Mouse (Mus musculus): ENCODE measurements around the gene Chrna4.

Chrna4 gene

GRCm38 (mm10) chr2:181043437-181043836, at the start of gene Chrna4:
Chrna4 (minus strand) TSS chr2:181043546.
- peak; percentile 42 for DNase-seq

DNA sequence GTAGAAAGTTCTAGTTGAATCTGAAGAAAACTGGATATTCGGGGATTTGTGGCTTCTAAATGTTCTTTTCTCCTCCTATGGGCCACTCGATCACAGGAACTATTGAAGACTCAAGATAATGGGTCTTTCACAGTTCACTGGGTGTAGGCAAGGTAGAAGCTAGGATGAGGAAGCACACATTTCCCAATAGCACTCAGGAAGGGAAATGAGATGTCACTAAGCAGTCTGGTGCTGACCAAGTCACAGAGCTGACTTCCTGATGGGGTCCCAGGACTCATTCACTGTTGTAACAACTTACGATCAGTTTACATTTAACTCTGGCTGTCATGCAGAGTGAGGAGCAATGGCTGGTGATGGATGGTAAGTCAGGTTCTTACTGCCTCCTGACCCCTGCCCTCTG, 46.8 kb upstream of the Chrna4 start:
- no peak for DNase-seq

DNA sequence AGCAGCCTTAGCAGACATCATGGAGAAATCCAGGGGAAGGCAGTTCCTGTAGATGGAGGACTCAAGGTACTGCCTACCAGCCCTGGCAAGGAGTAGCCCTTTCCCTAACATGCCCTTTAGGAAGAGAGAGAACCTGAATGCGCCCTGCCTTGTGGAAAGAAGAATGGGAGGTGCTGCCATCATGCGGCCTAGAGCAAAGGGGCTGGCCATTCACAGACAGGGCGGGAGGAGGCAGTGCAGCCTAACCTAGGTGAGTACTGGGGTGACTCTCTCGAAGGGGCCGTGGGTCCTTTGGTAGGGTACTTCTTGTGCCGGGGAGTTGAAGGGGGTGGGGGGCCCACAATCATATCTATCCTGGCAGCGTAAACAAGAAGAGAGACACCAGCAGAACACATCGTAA, 41.7 kb upstream of the Chrna4 start:
- no peak for DNase-seq

DNA sequence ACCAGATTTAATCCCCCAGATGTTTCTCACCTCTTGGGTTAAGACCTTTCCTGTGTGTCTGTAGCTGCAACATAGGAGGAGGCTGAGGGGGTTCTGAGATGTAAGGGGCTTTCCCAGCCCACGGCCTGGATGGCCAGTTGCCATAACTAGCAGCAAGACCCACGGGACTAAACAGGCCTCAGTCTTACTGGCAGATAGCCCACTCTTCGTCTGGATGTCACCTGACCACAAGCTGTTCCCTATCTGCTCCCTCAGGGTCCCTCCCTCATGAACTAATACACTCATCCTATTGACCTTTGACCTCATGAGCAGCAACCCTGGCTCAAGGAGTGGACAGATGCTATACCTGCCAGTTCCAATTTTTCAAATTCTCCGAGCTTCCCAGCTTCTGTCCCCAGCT, 40.6 kb upstream of the Chrna4 start:
- DNase-seq = no peak

GRCm38 (mm10) chr2:181080886-181081285, 37.5 kb upstream of the Chrna4 start:
- peak; percentile 22 for DNase-seq

DNA sequence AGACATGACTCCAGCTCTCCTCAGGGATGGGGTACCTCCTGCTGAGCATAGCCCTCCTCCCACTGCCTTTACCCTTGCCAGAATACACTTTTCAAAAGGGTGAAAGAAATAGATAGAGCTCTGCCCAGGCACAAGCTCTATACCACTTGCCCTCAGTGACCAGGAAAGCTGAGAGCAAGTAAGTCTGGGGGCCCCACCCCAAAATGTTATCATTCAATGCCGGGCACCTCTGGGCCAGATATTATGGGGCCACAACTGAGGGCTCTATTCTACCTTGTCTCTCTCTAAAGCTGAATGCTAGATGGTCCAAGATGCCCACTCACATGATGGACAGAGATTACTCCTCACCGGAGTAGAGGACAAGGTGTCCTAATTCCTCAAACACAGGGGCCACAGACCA, 36.2 kb upstream of the Chrna4 start:
- no peak for DNase-seq

- no peak for DNase-seq
Observed at GRCm38 (mm10) chr2:181078908-181079307, 35.6 kb upstream of the Chrna4 start.

- DNase-seq = no peak
Observed at GRCm38 (mm10) chr2:181075501-181075900, 32.2 kb upstream of the Chrna4 start.

DNA sequence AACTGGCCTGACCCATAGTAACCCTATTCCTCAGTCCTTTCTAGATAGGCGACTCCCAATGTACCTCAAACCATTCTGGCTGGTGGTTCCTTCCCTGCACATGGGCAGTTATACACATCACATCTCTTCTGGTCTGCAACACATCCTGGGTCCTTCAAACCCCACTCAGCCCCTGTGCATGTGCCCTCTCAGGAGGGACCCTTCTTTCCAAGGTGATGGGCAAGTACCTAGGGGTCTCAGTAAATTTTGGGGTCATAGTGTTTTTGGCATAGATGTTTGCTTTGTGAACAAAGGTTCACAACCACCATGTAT, 29.0 kb upstream of the Chrna4 start:
- no peak for DNase-seq

DNA sequence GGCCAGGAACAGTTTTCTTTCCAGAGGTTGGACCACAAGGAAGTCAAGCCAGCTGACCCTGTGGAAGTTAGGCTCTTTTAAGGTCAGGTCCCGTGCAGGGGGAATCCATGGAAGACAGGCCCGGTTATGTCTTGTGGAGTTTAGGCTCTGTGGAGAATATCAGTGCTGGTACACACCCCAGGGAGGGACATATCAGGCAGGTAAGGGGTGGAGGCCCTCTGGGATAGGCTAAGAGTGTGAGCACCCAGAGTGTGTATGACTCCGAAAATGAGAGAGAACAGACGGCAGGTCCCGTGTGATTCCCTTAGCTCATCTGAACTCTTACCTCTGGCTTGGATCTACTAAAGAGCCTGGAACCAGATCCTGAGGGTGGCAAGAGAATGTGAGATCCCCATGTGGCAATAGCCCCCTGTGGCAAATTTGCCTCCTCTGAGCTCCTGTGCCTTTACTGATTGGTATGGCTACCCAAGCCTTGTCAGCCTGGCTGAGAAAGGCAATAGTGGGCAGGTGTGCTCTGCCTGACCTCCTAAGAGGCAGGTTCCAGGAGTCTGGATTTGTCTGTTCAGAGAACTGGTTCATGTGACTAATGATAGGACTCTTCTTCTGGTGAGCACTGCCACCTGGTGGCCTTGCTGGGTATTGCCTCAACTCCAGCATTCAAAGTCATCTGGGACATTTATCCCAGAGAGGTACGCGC, 28.5 kb upstream of the Chrna4 start:
- peak; percentile 81 for DNase-seq

- no peak for DNase-seq
Observed at GRCm38 (mm10) chr2:181070136-181070535, 26.8 kb upstream of the Chrna4 start.

- no peak for DNase-seq
Observed at GRCm38 (mm10) chr2:181068499-181068898, 25.2 kb upstream of the Chrna4 start.

GRCm38 (mm10) chr2:181065827-181066226, 22.5 kb upstream of the Chrna4 start:
- no peak for DNase-seq

GRCm38 (mm10) chr2:181060127-181060526, 16.8 kb upstream of the Chrna4 start:
- peak; percentile 75 for DNase-seq

GRCm38 (mm10) chr2:181058193-181058592, 14.8 kb upstream of the Chrna4 start:
- no peak for DNase-seq

DNA sequence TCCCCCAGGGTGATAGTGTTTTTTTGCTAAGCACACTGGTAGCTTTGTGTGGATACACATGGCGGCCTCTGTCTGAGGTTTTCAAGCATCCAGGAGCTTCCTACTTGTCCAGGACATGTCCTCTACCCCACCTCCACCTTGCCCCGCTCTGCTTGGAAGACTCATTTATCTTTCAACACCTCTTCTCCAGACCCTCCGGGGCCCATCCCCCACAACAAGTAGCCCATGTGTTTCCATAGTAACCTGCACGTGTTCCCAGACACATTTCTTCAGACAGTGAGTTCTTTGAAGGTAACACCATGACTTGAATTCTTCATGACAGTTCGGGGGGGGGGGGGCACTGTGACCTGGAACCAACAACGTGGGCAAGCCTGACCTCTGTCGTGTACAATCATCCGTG, 14.0 kb upstream of the Chrna4 start:
- no peak for DNase-seq

DNA sequence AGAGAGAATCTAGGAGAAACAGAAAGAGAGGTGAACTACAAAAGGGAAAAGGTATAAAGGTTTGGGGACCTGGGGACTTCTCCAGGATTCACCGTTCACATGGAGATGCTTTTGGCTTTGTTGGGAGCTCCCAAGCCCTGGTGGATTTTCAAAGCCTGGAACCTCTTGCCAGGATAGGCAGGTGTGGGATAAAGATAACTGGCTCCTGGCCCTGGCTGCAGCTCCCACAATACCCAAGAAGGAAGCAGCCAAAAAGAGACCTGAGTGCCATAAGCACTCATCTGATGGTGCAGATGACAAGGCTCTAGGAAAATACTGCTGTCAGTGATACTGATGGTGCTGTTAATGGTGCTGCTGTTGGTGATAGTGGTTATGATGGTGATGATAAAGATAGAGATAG, 8.8 kb upstream of the Chrna4 start:
- DNase-seq = no peak

DNA sequence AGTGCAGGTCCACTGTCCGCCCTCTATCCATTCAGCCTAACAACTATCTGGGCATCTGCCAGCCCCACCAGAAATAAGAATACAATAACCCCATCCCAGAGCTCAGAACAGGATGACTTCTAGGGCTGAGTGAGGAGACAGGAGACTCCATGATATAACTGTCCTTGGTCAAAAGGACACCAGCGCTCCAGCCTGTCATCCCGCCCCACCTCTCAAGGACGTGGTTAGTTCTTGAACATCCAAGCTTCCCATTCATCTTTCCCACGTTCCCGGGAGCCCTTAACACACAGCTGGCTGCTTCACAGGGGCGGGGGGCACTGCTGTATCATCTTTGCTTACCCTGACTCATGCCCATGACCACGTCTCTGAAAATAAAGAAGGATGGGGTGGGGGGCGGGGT, 5.6 kb upstream of the Chrna4 start:
- DNase-seq = no peak

DNA sequence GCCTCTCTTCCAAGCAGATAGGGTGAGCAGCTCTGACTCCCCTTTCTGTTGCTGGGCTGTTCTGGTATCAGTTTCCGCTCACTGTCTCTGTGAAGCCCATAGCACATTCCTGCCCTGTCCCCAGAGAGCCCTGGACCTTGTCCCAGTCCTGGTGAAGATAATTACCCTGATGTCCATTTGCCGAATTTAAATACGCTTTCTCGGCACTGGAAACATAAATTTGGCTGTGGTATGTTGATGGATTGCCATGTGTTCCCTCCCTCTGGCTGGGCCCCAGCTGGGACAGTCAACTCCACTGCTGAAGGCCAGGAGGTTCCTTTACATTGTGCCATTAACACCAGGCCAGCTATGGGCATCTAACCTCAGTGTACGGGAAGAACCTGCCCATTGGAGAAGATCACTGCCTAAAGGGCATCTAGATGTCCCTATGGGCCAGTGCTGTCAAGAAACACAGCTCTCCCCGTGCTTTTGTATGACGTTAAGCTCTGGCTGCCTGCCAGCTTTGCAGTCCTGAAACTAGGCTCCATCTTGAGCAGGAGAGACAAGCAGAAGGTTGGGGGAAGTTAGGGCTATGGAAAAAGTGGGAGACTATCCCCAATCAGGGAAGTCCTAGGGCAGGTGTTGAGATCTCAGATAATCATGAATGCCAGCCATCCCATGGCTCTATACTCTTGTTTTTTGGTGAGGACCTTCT, 5.1 kb upstream of the Chrna4 start:
- DNase-seq = no peak

- no peak for DNase-seq
Observed at GRCm38 (mm10) chr2:181044001-181044400, 655 bp upstream of the Chrna4 start.

DNA sequence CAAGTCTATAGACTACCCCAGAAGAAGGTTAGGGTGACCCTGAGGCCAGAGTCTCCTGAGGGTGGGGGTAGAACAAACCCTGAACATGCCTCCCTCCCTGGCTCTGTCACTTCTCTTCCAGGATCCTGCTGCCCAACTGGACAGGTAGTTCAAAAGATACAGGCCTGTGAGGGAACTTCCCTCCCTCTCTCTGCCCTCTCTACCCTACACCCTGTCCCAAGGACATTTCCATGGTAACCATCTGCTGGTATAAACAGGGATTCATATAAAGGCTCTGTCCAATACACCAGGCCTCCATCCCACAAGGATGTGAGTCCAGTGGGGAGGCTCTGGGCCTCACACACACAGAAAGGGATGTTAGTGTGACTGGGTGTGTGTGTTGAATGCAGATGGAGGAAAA, 970 bp downstream of the Chrna4 start:
- DNase-seq = no peak

DNA sequence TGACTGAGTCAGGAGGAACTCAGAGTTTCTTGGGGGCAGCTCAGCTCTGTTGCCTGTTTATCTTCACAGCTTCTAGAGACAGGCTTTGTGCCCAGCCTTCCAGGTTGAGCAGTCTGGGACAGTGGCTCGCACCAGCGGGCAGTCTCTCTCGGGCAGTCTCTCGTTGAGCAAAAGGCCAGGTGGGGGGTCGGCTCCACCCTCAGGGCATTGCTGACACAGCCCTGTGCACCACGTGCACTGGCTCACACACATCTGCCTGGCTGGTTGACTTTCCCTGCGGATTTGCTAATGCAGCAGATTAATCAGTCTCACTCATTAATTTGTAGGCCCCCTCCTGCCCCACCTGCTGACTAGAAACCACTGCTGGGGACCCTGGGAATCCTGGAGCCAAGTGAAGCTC, 1.4 kb downstream of the Chrna4 start:
- DNase-seq = no peak

GRCm38 (mm10) chr2:181039356-181039680, 4.0 kb downstream of the Chrna4 start:
- no peak for DNase-seq

DNA sequence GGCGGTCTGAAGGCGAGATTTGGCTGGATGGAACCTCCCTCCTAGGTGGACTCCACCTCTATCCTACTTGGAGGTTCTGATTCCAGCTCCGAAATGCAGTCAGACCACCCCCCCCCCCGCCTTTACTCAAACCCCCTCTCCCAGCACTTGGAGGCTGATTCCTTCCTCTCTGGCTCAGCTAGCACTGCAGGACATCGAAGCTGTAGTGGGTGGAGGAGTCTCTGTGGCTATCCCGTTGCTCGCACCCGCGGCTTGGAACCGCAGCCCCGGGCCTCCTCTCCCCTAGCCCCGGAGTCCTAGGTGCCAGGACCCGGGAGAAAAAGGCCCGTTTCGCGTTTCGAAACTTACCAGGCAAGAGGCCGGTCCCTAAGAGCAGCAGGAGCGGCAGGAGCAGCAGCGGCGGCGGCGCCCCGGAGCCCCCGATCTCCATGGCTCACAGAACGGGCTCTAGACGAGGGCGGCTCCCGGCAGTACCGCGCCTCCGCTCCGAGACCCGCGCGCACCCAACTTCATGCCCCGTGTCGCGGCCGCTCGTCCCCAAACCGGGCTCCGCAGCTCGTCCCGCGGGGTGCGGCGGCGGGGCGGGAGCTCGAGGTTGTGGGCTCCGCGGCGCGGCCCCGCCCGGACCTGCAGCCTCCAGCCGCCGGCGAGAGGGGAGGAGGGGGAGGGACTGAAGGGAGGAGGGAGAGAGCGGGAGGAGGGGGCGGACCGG, 4.5 kb downstream of the Chrna4 start:
- peak; percentile 6 for DNase-seq

- DNase-seq = no peak
Observed at GRCm38 (mm10) chr2:181036561-181036960, 6.8 kb downstream of the Chrna4 start.
